Mouse (Mus musculus) cerebellum, adult (tissue): Measurements from ENCODE around the gene H2-Ob.

Source experiments
- ATAC-seq: cut with Nextera tagmentation; 2 replicates; pipeline ENCODE4 v1.9.2; 2017; ENCODE audit warnings: mild to moderate bottlenecking, moderate library complexity, mixed read lengths; ENCODE audit not compliant: insufficient number of reproducible peaks, low FRiP score, low TSS enrichment

Gene H2-Ob

GRCm38 (mm10) chr17:34270940-34271339, 32.2 kb downstream of the H2-Ob start:
- no peak for ATAC-seq

- no peak for ATAC-seq
Measured at GRCm38 (mm10) chr17:34272102-34272501, 33.4 kb downstream of the H2-Ob start.

GRCm38 (mm10) chr17:34280499-34281038, 41.9 kb downstream of the H2-Ob start:
- ATAC-seq, result no peak

- ATAC-seq, result no peak
Measured at GRCm38 (mm10) chr17:34281836-34282235, 43.1 kb downstream of the H2-Ob start.

- no peak for ATAC-seq
Measured at GRCm38 (mm10) chr17:34285371-34285770, 46.7 kb downstream of the H2-Ob start.

- no peak for ATAC-seq
Measured at GRCm38 (mm10) chr17:34285848-34286247, 47.1 kb downstream of the H2-Ob start.

GRCm38 (mm10) chr17:34286501-34286900, 47.8 kb downstream of the H2-Ob start:
- no peak for ATAC-seq

- no peak for ATAC-seq
Measured at GRCm38 (mm10) chr17:34286999-34287398, 48.3 kb downstream of the H2-Ob start.

- no peak for ATAC-seq
Measured at GRCm38 (mm10) chr17:34287648-34288047, 48.9 kb downstream of the H2-Ob start, which contains the start of gene H2-Aa. Gene H2-Aa (minus strand): TSS chr17:34287823.

- no peak for ATAC-seq
Measured at GRCm38 (mm10) chr17:34288131-34288530, 49.4 kb downstream of the H2-Ob start.

- ATAC-seq, result no peak
Measured at GRCm38 (mm10) chr17:34291609-34292008, 52.9 kb downstream of the H2-Ob start.

- no peak for ATAC-seq
Measured at GRCm38 (mm10) chr17:34292570-34292969, 53.9 kb downstream of the H2-Ob start.

- ATAC-seq, result no peak
Measured at GRCm38 (mm10) chr17:34293533-34293932, 54.8 kb downstream of the H2-Ob start.

GRCm38 (mm10) chr17:34294249-34294648, 55.5 kb downstream of the H2-Ob start:
- ATAC-seq, result no peak

GRCm38 (mm10) chr17:34295307-34295706, 56.6 kb downstream of the H2-Ob start:
- no peak for ATAC-seq

GRCm38 (mm10) chr17:34295891-34296794, 57.4 kb downstream of the H2-Ob start:
- ATAC-seq, result no peak

GRCm38 (mm10) chr17:34299356-34299755, 60.7 kb downstream of the H2-Ob start:
- ATAC-seq, result no peak

GRCm38 (mm10) chr17:34300071-34300470, 61.4 kb downstream of the H2-Ob start:
- no peak for ATAC-seq

GRCm38 (mm10) chr17:34300691-34301566, 62.2 kb downstream of the H2-Ob start:
- ATAC-seq, result no peak

- ATAC-seq, result no peak
Measured at GRCm38 (mm10) chr17:34301670-34302190, 63.0 kb downstream of the H2-Ob start.

GRCm38 (mm10) chr17:34303789-34304188, 65.1 kb downstream of the H2-Ob start:
- no peak for ATAC-seq
